Mouse (Mus musculus): ENCODE measurements around the gene Gpsm1. TPM values are rescaled to one million over a fixed set of nuclear protein-coding genes. Genes with fewer than 3 reads are reported as not detected.

Gene Gpsm1
- 1.4 and 1.7 TPM in 2 replicates for total RNA-seq (2012; rRNA removed)
- 1 to 10 TPM in 1 of 2 experiments, not detected in 1; 6.9 TPM for polyA plus RNA-seq (2012; ENCODE audit: insufficient read depth in 1 of 2, insufficient read length in 2 of 2, low read depth in 1 of 2, low replicate concordance in 2 of 2, missing spikeins in 1 of 2)

DNA sequence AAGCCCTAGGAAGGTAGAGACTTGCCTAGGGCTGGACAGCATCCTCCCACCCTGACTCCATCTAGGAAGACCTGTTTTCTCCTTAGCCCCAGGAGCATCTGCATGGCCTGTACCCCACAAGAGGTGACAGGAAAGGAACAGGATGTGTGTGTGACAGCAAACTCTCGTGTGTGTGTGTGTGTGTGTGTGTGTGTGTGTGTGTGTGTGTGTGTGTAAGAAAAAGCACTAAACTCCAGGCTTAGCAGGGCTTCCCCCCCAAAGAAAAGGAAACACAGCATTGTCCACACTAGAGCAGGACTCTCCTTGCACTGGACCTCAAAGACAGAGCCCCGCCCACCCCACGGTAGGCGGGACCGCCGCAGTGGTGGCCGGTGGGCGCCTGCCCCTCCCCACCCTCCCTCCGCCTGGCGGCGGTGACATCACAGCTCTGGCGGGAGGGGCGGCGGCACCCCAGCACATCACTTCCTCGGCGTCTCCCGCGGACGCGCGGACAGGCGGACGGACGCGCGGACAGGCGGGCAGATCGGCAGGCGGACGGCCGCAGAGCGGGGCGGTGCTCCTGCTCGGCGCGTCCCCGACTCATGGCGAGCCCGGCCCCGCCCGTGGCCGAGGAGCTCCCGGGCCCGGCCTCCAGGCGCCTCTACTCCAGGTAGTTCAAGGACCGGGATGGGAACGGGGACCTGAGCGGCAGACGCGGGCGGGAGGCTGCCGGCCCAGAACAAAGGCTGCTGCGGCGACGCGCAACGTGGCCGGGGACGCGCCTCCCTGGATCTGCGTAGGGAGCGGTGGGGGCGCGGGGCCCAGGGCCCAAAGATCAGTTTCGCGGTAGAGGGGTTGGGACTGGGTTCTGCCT, at the start of gene Gpsm1:
Gene Gpsm1 (plus strand): TSS at position 444 of the 853 bp plus-strand sequence.
- peak within 1 kb of the TSS; percentile 61 to 64 for H3K4me3 ChIP-seq (ENCODE audit: control insufficient read depth in 1 of 2, insufficient read depth in 1 of 2, low read depth in 2 of 2, low read length in 2 of 2)
- H3K4me1 ChIP-seq (ENCODE audit: control insufficient read depth in 1 of 2, insufficient read depth in 2 of 2, low read length in 2 of 2) = no peaks in the 10 kb centered on the region; a peak in 1 of 4 replicates
- H3K36me3 ChIP-seq (ENCODE audit: control insufficient read depth in 1 of 2, insufficient read depth in 2 of 2, low read length in 2 of 2) = no peaks in the 10 kb centered on the region
- peak; percentile 32 for DNase-seq (ENCODE audit: low read depth, low spot score)
- no peak for TF ChIP-seq MXI1 (IDR thresholded peaks at IDR 0.05; ENCODE audit: low read depth, low read length)
- no peak for TF ChIP-seq TAL1 (IDR thresholded peaks at IDR 0.05; ENCODE audit: low read length)
- no peak for TF ChIP-seq NELFE (IDR thresholded peaks at IDR 0.05; ENCODE audit: low read depth, low read length)
- no peak for TF ChIP-seq RAD21 (IDR thresholded peaks at IDR 0.05; ENCODE audit: low read depth, low read length)
- TF ChIP-seq POLR2A (IDR thresholded peaks at IDR 0.05; ENCODE audit: control insufficient read depth in 1 of 2, insufficient read depth in 1 of 2, low read depth in 1 of 2, low read length in 2 of 2, poor library complexity in 1 of 2) = no peak
- no peak for TF ChIP-seq ZMIZ1 (IDR thresholded peaks at IDR 0.05; ENCODE audit: low read depth, low read length)
- no peak for TF ChIP-seq RCOR1 (IDR thresholded peaks at IDR 0.05; ENCODE audit: low read depth, low read length)
- TF ChIP-seq CHD2 (IDR thresholded peaks at IDR 0.05; ENCODE audit: low read length) = no peak
- TF ChIP-seq MAFK (IDR thresholded peaks at IDR 0.05; ENCODE audit: borderline replicate concordance, low read depth, low read length) = no peak
- TF ChIP-seq MYC (IDR thresholded peaks at IDR 0.05; ENCODE audit: low read depth, low read length) = no peak
- TF ChIP-seq E2F4 (IDR thresholded peaks at IDR 0.05; ENCODE audit: borderline replicate concordance, low read depth, low read length) = no peak
- no peak for TF ChIP-seq KAT2A (conservative IDR thresholded peaks at IDR 0.05; ENCODE audit: low read depth, low read length)
- no peak for TF ChIP-seq GABPA (IDR thresholded peaks at IDR 0.05; ENCODE audit: low read depth, low read length)
- TF ChIP-seq ZC3H11A (IDR thresholded peaks at IDR 0.05; ENCODE audit: low read depth, low read length) = no peak
- no peak for TF ChIP-seq SMC3 (IDR thresholded peaks at IDR 0.05; ENCODE audit: low read depth, low read length)
- TF ChIP-seq EP300 (IDR thresholded peaks at IDR 0.05; ENCODE audit: low read depth in 1 of 2, low read length in 2 of 2) = no peak
- no peak for TF ChIP-seq MAZ (IDR thresholded peaks at IDR 0.05; ENCODE audit: low read depth, low read length)
- no peak for TF ChIP-seq HCFC1 (IDR thresholded peaks at IDR 0.05; ENCODE audit: low read depth, low read length)
- no peak for TF ChIP-seq MEF2A (IDR thresholded peaks at IDR 0.05; ENCODE audit: extremely low read depth, insufficient replicate concordance, low read depth, low read length, poor library complexity, severe bottlenecking)
- H3K27ac ChIP-seq (ENCODE audit: control insufficient read depth, low read depth, low read length) = no peak within 1 kb of the TSS
- H3K79me2 ChIP-seq (ENCODE audit: control insufficient read depth, insufficient read depth, low read length, poor library complexity) = no peaks in the 10 kb centered on the region
- H3K9ac ChIP-seq (ENCODE audit: control insufficient read depth, low read depth, low read length, poor library complexity, severe bottlenecking) = peak within 1 kb of the TSS; percentile 58
- no peaks in the 10 kb centered on the region for H3K9me3 ChIP-seq (replicated peaks; ENCODE audit: insufficient read depth, low read length)
- peaks cover 0 to 2% of the 10 kb centered on the region in 2 experiments; a peak in 3 of 4 replicates for H3K27me3 ChIP-seq (ENCODE audit: control insufficient read depth in 1 of 2, insufficient read depth in 2 of 2, low read length in 2 of 2)
